Mouse (Mus musculus): ENCODE results near the gene Ercc4.
"Not testable (repeated sequence)": the region's sequence is repeated elsewhere in the genome, so short reads cannot be mapped to it uniquely, and the experiment has no call there.

Ercc4 gene

DNA sequence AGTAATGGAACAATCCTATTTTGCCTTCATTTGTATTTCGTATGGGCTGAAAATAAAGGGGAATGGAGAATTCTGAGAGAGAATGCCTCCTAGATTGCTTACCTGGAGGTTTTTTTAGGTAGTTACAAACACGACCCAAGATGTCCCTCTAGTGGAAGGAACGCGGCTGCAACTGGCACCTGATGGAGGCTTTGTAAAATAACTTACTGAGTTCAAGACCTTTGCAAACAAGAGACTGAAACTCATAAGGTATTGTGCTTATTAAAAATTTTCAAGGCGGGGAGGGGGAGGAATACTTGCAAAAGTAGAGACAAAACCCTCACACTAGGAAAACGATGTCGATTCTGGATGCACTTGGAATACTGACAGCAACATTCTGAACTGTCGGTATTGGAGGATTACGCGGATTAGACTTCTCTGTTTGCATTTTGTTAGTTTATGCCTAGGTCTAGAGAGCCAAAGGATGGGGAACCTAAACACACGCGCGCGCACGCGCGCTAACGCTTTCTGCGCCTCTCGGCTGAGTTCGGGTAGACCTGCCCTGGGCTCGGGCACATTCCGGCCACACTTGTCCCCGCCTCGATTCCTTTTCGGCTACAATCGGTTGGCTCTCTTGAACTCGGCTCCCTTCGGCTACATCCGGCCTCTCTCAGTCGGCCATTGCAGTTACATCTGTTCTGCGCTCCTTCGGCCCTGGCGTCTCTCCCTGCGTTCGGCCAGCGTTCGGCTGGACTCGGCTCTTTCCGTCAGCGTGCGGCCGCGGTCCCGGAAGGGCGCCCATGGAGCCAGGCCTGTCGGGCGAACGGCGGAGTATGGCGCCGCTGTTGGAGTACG lies at the start of gene Ercc4:
Gene Ercc4, plus strand, starts transcription at position 529 of the 834 bp plus-strand sequence.
- DNase-seq, result peak; percentile 98

DNA sequence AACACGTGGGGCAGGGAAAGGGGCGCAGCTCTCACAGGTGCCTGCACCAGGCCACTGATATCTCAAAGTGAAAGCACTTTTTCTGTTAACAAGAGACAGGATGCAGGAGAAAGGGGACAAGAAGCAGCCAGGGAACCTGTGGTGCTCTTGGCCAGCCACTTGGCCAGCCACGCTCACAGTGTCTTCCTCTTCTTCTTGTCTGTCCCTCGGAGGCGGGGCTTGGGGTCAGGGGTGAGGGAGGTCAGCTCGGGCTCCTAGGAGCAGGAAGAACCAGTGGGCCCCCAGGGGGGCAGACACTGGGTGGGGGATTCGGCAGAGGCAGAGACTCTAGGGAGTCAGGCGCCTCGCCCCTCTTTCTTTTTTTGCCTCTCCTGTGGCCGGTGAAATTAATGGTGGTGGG lies 48.4 kb upstream of the Ercc4 start:
- DNase-seq, result no peak

DNA sequence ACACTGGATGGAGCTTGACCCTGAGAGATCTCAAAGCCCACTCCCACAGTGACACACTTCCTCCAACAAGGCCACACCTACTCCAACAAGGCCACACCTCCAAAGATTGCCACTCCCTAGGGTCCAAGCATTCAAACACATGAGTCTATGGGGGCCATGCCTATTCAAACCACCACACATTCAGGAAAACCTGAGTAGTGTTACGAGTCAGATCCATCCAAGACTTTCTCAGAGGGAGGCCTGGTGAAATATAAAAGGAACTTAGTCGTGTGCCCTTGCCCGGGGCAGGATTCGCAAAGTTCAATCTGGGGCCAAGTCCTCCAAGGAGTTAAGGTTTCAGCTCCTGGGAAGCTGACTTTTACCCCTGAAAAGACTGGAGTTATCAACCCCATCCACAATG lies 35.3 kb upstream of the Ercc4 start:
- no peak for DNase-seq

DNA sequence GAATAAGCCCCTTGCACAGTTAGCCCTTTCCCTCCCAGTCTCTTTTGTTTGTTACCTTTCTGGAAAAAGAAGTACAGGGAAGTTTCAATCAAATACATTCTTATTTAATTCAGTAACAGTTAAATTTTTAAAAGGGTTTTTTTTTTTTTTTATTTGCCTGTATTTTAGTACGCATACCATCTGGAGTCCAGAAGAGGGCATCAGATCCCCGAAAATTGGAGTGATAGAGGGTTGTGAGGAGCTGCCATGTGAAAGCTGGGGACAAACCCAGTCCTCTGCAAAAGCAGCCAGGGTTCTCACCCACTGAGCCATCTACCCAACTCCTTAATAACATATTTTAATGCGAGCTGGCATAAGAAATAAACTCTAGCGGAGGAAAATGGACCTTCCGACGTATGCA lies 29.3 kb upstream of the Ercc4 start:
- DNase-seq, result no peak

DNA sequence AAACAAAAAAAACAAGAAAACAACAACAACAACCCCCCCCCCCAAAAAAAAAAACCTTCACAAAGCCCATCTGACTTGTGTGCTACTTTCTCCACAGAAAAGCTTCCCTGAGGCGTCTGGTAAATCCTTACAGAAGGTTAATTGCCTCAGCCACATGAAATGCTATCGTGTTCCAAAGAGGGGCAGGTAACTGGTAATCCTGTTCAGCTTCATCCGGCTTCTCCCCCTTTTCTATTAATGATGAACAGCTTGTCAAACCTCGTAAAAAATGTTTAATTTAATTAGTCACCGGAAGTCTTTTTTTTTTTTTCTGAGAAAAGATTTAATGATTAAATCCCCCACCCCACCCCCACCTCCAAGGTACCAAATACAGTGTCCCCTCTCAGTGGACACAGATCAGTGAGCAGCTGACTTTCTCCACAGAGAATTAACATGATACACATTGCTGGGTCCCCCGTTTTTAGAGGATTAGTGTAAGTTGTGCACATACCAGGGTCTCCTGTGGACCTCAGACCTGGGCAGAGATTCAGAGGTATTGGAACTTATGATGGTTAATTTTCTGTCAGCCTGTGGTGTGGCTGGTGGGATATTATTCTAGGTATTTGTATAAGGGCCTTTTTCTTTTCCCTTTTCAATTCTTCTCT lies 26.2 kb upstream of the Ercc4 start:
- no peak for DNase-seq

DNA sequence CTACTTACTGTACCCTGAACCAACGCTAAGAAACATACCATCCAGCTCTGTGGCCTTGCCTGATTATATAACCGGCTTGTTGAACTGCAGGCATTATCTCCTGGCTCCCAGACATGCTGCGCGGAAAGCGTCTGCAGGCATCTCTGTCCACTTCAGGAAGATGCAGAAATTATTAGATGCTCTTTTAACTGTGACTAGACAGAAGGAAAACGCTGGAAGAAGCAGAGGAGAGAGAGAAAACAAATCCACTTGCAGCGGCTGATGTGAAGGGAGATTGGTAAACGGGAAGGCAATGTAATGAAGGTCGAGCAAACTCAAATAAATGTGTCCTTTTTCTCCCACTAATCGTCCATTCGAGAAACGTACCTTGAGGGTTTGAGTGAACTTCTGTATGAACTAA lies 1.1 kb upstream of the Ercc4 start:
- DNase-seq, result no peak

DNA sequence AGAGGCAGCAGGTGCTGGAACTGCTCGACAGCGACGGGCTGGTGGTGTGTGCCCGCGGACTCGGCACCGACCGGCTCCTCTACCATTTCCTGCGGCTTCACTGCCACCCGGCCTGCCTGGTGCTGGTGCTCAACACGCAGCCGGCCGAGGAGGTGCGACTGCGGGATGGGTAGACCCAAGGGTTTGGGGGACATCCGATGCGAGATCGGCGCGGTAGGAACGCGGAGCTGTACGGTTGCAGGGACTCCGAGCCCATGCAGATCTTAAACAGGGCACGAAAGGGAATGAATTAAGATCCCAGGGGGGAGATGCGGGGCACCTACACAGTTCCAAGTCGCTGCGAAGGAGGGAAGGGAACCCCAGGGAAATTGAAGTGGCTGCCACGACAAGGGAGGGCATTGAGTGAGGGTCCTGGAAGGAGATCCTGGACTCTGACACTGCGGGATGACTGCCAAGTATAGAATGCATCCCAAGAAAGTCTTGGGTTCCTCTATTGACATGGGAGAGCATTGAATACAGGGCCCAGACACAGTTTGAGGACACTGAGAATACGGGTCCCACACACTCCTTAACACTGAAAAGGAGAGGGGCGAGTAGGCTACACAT lies 609 bp downstream of the Ercc4 start:
- DNase-seq, result no peak

DNA sequence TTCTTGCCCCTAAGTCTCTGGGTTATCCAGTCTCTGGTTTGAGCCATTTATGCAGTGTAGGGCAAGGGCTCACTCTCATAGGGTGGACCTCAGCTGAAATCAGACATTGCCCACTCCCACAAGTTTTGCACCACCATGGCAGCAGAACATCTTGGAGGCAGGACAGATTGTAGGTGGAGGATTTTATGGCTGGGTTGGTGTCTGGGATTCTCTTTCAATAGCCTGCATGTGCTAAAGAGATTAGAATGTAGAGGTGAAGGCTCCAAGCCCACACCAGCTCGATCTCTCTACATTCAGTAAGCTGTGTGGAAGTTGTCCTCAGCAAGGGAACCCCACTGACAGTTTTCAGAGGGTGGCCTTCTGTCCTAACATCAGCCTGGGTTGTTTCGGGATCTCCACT lies 5.3 kb downstream of the Ercc4 start:
- DNase-seq, result no peak

DNA sequence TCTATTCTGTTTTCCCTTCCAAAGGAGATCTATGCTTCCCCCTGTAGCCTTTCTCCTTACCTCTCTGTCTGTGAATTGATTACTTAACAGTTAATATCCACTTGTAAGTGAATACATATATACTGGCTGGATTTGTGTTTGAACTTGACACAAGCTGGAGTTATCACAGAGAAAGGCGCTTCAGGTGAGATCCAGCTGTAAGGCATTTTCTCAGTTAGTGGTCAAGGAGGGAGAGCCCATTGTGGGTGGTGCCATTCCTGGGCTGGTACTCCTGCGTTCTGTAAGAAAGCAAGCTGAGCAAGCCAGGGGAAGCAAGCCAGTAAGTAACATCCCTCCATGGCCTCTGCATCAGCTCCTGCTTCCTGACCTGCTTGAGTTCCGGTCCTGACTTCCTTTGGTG lies 6.0 kb downstream of the Ercc4 start:
- DNase-seq, result not testable (repeated sequence)

DNA sequence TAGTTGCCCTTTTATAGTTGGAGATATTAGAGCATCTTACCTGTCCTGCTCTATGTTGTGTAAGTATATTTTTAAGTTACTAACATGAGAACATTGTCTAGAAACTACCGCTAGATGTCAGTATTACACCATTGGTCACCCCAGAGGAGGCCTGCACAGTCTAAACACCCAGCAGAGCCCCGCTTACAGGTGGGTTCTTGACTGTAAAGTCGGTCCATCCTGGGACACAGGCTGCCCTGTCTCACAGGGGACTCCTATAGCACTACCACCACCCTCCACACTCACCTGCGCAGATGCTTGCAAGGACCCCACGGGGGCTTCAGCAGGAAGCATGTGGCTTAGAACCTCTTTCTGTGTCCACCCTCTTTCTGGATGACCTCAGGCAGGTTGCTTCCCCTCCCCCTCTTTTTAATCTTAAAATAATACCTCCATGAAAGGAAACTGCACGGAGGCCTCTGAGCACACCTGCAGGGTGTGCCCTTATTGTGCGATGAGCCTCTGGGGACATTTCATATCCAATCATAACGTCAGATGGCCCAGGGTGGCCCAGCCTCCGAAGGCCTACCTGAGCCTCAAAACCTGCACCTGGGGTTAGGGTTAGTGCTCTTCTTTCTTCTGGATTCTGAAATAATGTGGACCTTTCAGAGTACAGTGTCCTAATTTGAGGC lies 7.9 kb downstream of the Ercc4 start:
- peak; percentile 23 for DNase-seq

DNA sequence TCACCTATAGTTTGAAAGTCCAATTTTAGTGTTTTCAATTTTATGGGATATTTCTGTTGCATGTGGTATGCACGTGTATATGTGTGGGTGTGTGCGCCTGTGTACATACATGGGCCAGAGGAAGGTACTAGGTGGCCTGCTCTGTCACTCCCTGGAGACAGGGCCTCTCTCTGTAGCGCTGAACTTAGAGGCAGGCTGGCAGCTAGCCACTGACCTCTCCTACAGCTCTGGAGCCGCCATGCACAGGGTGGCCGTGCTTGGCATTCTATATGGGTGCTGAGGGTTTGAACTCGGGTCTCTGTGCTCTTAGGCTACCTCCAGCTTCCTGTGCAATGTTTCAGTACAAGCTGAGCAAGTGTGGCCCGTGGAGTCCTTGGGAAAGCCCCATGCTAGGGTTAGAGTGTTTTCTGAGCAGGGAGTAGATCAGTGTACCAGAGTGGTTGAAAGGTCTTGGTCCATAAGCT lies 8.5 kb downstream of the Ercc4 start:
- no peak for DNase-seq

DNA sequence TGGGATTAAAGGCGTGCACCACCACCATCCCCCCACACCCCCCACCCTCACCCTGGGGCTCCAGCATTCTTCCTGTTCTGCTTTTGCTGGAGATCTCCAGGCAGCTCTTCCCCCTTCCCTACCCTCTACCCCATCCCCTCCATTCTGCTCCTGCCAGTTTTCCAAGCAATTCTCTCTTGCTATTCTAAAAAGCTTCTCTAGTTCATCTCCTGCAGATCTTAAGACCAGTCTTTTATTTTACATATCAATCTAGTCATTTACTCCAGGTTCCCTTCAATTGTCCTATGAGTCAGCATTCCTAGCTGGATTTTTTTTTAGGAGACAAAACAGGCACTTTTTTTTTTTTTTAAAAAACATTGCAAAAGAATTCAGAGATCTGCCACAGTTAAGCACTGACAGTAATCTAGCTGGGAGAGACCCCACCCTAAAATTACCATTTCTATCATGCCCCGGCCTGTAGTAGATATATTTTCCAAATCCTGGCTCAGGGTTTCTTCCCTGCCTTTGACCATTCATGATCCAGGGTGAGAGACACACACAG lies 9.3 kb downstream of the Ercc4 start:
- no peak for DNase-seq

DNA sequence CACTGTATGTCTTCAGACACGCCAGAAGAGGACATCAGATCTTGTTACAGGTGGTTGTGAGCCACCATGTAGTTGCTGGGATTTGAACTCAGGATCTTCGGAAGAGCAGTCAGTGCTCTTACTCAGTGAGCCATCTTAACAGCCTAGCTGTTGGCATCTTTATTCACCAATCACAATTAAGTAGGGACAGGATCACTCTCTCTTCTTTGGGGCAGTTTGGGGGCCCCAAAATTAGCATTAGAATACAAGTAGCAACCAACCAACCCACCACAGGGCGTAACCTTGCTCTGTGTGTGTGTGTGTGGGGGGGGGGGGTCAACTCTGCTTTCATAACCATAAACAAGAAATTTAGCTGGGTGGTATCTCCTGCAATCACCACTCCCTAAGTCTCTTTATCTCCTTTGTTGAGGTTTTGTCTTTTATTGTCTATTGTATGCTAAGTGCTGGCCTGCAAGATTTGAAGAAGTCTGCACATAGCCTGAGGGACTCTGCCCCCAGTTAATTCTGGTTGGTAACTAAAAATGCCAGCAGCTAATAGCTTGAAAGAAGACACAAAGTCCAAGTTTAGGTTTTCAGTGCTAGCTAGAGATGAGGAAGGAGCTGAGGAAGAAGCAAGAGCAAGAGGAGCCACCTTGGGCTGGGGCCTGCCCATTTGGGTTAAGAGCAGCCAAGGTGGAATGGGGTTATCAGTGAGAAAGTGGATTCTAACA lies 10.3 kb downstream of the Ercc4 start:
- no peak for DNase-seq

DNA sequence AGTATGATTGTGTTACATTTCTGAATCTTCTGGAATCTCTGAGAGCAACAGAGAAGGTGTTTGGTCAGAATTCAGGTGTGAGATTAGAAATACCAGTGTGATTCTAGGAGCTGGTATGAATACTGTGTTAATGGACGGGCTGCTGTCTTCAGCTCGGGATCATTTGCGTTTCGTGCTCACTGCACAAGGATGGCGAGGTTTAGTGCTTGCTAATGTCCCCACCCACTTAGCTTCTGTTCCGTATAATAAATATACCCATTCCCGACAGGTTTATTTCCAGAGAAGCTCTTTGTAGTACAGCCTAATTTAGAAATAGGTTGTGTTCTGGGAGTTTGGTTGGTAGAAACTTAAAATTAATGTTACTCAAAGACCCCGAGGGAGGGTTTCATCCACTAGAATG lies 15.9 kb downstream of the Ercc4 start:
- no peak for DNase-seq

DNA sequence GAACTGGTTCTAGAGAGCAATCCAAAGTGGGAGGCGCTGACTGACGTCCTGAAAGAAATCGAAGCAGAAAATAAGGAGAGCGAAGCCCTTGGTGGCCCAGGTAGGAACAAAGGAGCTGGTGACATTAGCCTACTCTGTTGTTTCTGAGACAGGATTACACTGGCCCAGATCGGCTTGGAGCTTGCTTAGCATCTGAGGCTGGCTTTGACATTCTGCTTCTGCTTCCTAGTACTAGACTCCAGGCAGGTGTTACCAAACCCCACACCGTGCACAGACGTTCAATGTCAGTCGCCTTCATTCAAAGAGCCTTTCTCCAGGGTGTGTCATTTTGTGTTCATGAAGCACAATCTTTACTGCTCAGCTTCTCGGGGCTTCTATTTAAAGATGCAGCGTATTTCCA lies 18.1 kb downstream of the Ercc4 start:
- no peak for DNase-seq

DNA sequence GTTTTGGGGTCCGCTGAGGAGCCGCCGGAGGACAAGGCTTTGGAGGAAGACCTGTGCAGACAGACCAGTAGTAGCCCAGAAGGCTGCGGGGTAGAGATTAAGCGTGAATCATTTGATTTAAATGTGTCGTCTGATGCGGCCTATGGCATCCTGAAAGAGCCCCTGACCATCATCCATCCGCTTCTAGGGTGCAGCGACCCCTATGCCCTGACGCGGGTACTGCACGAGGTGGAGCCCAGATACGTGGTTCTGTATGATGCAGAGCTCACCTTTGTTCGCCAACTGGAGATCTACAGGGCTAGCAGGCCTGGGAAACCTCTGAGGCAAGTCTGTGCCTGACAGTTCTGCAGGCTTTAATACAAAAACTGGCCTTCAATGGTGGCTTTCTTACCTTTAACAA lies 20.9 kb downstream of the Ercc4 start:
- DNase-seq, result peak; percentile 47

DNA sequence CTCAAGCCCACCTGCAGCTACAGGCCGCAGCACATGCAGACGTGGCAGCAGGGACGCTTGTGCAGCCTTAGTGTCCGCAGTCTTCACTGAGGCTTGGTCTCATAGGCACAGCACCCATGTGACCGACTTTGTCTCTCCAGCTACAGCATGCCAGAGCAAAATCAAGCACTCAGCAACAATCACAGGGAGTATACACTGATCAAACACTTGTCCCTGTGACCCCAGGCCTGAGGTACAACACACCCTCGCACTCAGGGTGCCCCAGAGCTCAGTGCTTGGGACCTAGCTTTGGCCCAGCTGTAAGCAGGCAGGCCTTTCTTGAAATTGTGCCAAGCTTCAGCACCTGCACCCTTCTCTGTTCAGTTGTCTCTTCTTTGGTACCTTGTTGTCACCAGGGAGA lies 31.7 kb downstream of the Ercc4 start:
- DNase-seq, result no peak

DNA sequence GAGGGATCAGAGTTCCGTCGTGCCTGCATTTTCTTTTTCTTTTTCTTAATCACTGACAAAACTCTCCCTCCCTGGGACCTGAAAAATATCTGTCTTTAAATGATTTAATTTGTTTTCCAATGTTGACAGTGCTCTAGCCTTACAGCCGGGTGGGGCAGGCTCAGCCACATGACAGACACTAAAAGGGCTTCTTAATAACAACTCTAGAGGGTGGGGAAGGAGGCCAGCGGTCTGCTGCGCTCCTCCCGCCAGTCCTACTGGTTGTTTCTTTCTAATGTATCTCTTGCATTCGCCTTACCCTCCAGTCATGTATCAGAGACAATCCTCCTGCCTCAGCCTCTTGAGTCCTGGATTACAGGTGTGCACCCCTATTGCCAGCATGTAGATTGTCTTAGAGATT lies 34.4 kb downstream of the Ercc4 start:
- no peak for DNase-seq

DNA sequence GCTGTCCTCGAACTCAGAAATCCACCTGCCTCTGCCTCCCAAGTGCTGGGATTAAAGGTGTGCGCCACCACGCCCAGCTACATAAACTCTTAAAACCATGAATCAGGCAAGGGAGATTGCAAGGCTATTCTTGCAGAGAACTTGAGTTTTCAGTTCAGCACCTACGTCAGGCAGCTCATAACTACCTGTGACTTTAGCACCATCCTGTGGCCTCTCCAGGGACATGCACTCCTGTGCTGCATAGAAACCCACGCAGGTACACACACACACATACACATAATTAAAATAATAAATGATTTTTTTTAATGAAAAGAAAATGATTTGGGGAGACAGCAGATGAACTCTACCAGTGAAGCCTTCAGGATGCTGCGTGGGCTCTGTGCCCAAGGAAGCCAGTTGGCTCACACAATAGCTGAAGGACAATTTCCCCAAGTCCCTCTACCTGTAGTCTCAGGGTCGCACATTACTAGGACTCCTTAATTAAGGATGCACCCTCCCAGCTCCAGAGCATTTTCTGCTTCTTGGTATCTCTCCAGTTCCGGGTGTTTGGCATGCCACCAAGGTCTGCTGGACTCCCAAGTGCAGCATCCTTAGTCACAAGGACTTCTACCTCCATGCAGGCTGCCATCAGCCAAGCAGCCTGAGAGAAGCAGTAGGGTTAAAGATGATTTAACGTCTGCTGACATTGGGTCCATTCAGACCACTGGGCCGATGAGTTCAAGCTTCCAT lies 35.4 kb downstream of the Ercc4 start:
- no peak for DNase-seq

DNA sequence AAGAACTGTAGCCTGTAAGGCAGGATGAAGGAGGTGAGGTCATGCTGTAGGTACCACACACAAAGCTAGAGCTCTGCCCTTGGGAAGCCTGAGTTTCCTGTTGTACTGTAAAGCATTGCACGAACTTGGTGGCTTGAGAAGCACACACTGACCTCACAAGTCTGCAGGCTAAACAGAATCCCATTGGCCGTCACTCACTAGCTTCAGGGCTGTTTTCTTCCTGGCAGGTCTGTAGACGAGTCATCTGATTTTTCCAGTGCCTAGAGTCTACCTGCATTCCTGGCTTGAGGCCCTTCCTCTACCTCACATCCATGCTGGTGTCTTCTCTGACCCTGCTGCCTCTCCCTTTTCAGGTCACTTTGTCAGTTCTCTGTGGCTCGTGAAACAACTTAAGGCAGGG lies 36.7 kb downstream of the Ercc4 start:
- DNase-seq, result no peak

DNA sequence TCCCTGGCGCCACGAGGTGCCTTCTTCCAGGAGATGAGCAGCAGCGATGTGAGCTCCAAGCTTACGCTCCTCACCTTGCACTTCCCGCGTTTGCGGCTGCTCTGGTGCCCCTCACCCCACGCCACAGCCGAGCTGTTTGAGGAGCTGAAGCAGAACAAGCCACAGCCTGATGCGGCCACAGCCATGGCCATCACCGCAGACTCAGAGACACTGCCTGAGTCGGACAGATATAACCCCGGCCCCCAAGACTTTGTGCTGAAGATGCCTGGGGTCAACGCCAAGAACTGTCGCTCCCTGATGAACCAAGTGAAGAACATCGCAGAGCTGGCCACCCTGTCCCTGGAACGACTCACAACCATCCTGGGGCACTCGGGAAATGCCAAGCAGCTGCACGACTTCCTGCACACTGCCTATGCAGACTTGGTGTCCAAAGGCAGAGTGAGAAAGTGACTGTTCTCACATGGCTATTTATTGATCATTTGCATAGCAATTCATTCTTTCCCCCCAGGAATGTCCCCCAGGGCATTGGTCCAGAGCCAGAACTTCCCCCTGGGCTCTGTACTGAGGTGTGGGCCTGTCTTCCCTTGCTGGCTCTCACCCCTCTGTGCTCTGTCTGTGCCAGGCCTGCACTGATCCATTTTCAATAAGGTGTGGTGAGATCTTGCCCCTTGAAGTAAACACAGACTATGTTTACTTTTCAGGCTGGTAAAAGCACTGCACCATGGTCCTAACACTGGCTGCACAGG lies 38.5 kb downstream of the Ercc4 start:
- DNase-seq, result no peak

Measured in kidney, adult 18-20 months (tissue).